Mouse (Mus musculus): Measurements from ENCODE around the gene Kif5a.
"Not testable (repeated sequence)": the region's sequence is repeated elsewhere in the genome, so short reads cannot be mapped to it uniquely, and the experiment has no call there.

Gene Kif5a

DNA sequence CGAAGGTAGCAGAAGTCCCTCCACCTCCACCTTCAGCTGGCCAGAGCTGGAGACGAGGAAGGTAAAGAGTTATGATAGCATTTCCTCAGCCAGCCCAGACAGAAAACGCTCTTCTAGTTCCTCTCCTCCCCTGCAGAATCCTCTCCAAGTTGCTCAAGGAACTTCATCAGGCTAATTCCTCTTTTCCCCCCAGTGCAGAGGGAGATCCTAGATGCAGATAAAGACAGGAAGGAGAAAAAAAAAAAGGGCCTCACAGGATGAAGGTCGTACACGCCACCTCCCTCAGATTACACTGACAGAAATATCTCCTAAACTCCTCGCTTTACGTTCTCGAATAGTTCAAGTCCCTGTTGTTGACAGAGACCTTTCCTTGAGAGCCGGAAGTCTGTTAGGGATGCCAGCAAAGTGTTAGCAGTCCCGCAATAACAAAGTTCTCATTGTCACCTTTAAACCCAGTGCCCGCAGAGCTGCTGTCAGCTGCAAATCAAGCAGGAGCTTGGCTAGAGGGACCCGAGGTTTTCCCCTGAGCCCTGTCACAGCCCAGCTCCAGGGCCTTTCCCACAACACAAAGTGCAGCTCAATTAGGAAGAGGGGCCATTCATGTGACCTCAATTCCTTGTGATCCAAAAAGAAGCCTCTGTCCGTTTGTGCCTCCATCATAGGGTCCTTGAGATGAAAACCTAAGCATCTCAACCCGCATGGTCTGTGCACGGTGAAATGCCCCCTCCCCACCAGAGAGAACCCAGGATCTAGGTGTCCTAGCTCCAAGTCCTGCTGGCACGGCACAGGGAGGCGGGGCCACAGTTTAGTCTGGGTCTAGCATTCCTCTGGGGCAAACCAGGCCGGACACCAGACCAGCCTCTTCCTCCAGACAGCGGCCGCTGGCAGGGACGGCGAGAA, 68.5 kb downstream of the Kif5a start:
- in situ Hi-C loops (cut with MboI, MseI) = no loop called here

DNA sequence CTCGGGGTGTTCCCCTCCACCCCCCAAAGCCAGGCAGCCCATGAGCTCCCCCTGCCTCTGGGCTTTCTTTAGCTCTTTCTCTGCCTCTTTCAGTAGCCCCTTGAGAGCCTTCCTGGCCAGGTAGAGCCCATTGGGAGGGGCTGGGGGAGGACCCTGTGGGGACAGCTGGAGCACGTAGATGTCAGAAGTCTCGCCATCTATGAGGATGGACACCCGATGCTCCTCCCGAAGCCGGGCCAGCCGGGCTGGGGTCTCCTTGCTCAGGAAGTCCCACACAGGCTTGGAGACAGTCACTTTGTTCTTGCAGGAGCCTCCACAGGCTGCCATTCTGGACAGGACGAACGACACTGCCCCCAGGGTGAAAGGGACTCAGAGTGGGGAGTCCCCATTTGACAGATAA, 70.1 kb downstream of the Kif5a start:
- in situ Hi-C loops (cut with MboI, MseI) = no loop called here

DNA sequence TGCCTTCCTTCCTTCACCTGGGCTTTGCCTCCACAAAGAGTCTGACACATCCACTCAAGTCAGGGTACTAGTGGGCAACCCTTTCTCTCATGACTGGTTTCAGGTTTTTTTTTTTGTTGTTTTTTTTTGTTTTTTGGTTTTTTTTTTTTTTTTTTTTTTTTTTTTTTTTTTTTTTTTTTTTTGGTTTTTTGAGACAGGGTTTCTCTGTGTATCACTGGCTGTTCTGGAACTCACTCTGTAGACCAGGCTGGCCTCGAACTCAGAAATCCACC, 71.2 kb downstream of the Kif5a start:
- in situ Hi-C loops (cut with MboI, MseI) = not testable (repeated sequence)

DNA sequence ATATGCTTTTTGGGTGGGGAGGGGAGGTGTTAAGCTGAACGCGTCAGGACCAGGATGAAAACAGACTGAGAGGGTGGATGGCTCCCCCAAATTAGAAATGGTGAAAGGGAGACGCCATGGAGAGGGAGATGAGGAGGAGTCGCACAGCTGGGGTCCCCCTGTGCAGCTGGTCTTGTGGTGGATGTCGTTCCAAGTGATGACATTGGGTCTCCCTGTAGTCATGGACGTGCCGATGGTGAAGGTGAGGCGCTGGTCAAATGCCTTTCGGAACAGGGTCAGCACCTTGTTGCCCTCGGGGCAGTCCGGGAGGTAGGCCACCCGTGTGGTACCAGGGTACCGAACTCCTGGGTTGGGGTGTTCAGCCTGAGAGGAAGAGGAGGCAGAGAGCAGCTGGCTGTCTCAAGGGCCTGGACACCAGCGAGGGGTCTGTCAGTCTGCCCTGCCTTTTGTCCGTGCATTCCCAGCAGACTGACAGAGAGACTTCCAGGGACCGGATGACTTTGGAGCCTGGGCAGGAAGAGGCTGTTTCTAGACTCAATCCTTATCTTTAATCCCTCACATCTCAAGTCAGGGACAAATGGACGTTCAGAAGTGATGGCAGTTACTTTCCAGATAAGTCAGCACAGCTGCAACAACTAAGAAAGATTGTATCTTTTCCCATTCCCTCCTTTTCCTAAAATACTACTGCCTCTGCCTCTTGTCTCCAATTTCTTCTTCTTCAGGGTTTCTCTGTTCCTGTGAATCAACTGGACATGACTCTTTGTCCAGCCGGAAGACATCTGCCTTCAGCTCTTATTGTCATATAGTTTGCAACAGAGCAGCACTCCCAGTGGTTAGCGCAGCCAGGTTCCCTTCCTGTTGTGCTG, 71.7 kb downstream of the Kif5a start:
- in situ Hi-C loops (cut with MboI, MseI) = no loop called here

DNA sequence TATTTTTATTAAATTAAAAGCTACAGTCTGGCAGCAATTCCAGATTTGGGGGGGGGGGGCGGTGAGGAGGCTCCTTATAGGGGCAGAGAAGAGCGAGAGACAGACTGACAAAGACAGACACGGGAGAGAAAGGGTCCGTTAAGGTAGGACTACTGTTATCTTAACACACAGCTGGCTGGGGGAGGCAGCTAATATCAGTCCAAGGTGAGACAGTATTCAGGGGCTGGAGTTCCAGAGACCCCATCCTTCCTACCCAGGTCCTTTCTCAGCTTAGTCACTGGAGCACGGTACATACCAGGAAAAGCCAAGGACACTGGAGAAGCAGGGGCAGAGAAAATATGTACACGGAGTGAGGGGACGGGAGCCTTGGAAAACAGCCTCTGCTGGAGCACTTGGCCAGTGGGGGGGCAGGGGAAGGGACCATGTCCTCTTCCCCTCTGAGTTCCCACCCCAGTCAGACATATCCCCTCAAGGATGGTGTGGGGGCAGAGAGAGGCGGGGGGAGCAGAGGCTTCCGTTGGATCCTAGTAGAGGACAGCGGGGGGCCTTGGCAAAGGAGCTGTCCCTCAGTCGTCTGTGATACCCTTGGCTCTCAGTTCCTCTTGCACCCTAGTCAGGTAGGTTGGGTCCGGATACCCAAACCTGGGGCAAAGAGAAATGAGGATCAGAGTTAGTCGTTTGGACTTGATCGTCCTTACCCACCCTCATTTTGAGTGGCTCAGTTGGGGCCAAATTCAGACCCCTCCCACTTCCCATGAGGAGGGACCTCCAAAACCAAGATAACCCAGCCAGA, 72.6 kb downstream of the Kif5a start:
- in situ Hi-C loops (cut with MboI, MseI) = no loop called here

DNA sequence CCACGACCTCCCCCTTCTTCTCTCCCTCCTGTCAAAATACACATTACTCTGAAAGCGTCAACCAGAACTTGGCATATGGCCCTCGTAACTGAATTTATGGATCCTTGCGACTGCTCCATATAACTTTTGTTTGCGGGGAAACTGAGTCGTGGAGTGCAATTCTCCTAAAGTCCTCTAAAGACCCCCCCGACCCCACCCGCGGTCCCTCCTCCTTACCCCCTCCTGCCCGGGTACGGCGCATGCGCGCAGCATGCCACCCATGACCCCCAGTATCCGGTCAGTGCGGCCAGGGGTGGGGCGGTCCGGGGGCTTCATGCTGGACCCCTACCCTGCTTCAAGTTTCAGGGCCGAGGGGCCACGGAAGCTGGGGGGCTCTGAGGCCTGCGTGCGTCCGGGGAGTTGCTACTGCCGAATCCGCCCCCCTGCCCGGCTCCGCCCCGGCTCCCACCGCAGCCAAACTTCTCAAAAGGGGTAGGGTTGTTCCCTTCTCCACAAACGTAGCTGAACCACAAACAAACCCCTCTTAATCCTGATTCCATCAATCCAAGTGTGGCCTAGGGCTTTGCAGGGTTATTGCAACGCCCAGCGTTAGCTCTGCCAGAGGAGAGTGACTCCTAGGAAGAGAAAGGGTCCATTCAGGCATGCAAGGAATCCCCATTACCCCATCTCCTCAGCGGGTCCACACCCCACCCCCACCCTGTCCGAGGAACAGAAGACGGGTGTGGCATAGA, 73.3 kb downstream of the Kif5a start, which contains the start of gene Arhgef25:
Arhgef25 (minus strand) TSS at position 433 of the 731 bp plus-strand sequence.
- in situ Hi-C loops (cut with MboI, MseI) = loop anchor here (5.0 to 10.0 kb wide), 2 partner anchors 142 to 145 kb away; no protein-coding TSS in a partner anchor

DNA sequence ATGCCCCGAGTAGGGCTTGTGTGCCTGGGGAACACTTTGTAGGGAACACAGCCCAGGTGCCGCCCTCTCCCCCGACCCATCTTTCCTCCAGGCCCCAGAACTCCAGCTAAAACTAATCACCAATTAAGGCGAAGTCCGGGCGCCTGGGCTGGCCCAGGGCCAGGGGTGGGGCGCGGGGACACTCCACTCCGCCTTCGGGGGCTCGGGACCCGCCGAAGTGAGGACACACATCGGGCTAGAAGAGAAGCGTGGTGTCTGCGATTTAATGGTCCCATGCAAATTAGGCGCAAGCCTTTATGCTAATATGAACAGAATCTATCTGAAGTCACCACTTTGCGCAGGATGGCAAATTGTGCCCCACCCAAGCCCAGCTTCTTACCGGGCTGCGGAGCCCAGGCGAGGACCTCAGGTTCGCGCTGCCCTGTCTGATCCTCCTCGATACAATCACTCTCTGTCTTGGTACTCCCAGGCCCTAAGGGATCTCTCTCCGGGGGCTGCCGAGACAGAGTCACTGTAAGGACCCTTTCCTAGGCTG, 74.0 kb downstream of the Kif5a start:
- in situ Hi-C loops (cut with MboI, MseI) = loop anchor here (5.0 to 10.0 kb wide), 2 partner anchors 143 to 146 kb away; no protein-coding TSS in a partner anchor

DNA sequence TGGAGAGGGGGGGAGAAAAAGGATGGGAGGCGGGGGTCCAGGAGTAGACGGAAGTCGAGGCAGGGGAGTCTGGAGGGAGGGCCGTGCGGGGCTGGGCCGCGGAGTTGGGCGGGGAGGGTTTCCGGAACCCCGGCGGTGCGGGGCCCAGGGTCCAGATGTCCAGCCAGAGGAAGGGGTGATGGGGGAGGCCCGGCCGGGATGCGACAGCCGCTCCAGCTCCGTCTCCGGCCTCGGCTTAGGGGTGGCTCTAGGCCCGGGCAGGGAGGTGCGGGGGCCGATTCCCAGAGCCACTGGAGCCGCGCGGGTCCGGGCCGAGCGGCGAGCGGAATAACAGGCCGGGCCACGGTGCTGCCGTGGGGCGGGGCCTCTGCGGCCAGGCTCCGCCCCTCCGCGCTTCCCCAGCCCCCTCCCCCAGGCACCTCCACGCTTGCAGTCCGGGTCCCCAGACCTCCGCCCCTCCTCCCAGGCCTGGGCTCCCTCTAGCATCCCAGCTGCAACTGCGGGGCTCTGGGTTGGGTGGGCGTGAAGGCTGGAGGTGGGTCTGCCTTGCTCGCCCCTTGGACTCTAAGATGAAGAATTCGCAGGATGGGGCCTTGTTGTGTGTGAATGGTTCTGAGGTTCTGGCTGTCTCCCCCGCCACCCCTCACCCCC, 74.6 kb downstream of the Kif5a start:
- in situ Hi-C loops (cut with MboI, MseI) = loop anchor here (5.0 to 10.0 kb wide), 2 partner anchors 144 to 146 kb away; no protein-coding TSS in a partner anchor

DNA sequence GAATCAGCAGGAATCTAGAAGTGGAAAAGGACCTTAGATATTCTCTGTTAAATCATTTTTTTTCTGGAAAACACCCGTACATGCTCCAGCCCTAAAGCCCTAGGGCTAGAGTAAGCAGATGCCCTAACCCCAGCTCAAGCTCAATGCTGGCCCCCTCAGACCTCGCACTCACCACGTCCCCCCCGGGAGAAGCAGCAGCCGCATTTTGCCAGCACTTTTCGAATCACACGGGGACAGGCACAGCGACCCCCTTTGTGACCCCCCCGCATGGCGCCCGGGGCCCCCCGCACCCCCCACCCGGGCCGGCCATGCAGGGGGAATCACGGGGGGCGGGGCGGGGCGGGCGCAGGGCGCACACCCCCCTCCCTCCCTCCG, 75.1 kb downstream of the Kif5a start:
- in situ Hi-C loops (cut with MboI, MseI) = loop anchor here (5.0 to 10.0 kb wide), 2 partner anchors 144 to 147 kb away; no protein-coding TSS in a partner anchor

DNA sequence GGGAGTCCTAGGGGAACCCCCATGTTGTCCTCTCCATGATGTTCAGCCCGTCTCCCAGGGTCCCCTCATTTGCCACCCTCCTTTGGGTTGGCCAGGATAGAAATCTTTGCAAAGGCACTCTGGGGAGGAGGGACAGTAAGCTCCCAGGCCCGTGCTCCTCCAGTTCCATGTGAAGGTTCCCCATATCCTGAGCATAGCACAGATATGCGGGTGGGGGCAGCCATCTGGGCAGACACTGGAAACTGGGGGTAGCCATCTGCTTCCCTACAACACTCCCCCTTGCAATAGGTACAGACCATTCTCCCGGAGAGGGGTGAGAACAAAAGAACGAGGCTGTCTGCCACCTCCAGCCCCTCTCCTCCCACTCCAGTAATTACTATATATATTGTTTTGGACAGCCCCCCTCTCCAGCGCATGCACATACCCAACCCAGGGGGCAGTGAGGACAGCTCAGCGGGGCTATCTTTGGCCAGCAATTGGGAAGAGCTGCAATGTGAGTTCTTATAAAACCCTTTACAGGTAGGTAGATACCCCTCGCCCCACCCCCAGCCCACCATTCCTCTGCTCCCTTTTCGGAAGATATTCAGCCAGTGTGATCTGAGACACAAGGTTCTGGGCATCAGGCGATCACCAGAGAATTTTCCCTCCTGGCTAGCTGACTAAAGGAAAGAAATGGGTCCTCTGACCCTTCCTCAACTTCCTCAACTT, 75.6 kb downstream of the Kif5a start:
- in situ Hi-C loops (cut with MboI, MseI) = loop anchor here (5.0 to 10.0 kb wide), 2 partner anchors 145 to 147 kb away; no protein-coding TSS in a partner anchor

DNA sequence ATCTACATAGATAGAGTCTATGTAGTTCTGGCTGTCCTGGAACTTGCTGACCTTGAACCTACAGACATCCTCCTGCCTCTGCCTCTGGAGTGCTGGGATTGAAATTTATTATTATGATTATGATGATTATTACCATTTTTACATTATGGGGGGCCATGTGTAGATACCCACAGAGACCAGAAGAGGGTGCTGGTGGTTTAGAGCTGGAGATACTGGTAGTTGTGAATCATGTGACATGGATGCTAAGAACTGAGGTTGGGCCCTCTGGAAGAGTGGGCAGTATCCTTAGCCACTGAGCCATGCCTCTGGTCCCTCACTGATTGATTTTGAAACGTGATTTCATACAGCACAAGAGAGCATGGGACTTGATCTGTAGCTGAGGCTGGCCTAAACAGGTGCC, 76.7 kb downstream of the Kif5a start:
- in situ Hi-C loops (cut with MboI, MseI) = loop anchor here (5.0 to 10.0 kb wide), 2 partner anchors 146 to 148 kb away; no protein-coding TSS in a partner anchor

DNA sequence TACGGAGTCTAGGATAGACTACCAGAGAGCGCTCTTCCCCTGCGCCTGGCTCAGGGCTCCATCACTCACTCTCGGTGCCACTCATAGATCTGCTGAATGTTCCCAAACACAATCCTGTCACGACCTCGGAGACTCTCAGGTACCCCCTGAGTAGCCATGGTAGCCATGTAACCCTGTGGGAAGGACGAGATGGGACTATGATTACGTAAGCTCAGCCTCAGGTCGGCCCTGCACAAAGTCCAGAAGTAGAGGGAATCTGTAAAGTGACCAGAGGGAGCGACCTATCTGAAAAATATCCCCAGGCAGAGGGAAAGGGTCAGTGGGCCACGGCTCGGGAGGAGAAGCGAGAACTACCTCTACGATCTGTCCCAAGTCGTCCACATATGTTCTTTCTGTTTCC, 77.6 kb downstream of the Kif5a start:
- in situ Hi-C loops (cut with MboI, MseI) = loop anchor here (5.0 to 10.0 kb wide), 2 partner anchors 147 to 149 kb away; no protein-coding TSS in a partner anchor

DNA sequence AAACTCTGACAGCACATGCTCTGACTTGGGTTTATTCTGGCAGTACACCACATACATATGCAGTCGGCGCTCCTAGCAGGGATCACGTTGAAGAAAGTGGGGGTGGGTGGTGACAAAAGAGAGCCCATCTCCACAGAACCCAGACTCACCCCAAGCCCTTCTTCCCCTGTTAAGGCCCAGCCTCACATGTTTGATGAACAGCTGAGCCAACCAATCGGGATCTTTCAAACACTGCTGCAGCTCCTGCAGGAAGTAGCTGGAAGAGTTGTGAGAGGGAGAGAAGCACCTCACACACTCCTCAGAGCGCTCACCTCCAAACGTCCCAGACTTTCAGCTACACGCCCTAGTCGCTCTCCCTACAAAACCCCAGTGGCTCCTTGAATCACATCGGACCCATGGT, 78.0 kb downstream of the Kif5a start:
- in situ Hi-C loops (cut with MboI, MseI) = loop anchor here (5.0 to 10.0 kb wide), 2 partner anchors 147 to 150 kb away; no protein-coding TSS in a partner anchor

DNA sequence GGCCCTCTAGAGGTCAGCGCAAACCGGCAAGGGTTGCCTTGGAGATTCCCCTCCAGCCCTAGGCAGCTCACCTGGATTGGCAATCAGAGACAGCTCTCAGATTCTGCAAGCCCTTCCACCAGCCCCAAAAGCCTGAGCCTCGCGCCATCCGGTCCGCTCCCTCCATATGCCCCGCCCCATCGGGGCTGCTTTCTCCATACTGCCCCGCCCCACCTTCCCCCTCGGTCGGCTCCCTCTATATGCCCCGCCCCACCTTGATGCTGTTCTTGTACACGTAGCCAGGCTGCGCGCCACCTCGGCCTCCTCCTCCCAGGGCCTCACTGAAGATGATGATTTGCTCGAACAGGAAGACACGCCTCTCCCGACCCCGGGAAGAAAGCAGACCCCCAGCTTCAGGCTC, 79.4 kb downstream of the Kif5a start:
- in situ Hi-C loops (cut with MboI, MseI) = loop anchor here (5.0 to 10.0 kb wide), 2 partner anchors 129 to 151 kb away; partner anchors contain the start of gene Mars (in 1 of the 2)

DNA sequence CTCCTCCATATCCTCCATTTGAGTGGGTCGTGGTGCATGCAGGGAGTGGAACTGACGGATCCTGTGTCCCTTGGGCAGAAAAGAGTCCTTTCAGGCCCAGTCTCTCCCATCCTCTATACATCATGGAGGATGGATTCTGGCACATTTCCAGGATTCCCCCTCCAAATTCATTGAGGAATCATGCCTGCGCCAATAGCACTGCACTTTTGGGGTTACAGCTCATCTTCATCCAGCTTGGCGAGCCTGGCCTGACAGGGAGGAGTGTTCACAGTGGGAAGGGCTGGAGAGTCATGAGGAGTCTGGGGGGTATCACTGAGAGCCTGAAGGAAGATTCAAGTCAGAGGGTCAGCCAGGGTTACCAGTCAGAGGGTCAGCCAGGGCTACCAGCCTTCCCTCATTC, 80.5 kb downstream of the Kif5a start:
- in situ Hi-C loops (cut with MboI, MseI) = loop anchor here (5.0 to 10.0 kb wide), 2 partner anchors 130 to 152 kb away; partner anchors contain the start of gene Mars (in 1 of the 2)

DNA sequence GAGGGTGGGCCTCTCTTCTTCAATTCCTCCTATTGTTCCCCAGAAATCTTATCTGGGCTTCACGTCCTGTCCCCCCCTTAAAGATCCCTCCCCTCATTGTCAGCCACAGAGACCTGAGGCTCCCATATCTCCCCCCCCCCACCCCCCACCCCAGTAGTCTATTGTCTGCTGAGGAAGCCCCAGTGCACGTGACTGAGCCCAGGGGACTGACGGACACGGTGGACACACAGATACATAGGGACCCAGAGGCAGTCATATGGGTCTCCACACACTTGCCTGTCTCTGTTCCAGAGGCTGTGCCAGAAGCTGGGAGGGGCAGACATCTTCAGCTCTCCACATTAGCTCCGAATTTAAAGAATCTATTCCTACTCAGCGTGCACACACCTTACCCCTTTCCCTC, 81.6 kb downstream of the Kif5a start:
- in situ Hi-C loops (cut with MboI, MseI) = loop anchor here (5.0 to 10.0 kb wide), 2 partner anchors 131 to 153 kb away; partner anchors contain the start of gene Mars (in 1 of the 2)

DNA sequence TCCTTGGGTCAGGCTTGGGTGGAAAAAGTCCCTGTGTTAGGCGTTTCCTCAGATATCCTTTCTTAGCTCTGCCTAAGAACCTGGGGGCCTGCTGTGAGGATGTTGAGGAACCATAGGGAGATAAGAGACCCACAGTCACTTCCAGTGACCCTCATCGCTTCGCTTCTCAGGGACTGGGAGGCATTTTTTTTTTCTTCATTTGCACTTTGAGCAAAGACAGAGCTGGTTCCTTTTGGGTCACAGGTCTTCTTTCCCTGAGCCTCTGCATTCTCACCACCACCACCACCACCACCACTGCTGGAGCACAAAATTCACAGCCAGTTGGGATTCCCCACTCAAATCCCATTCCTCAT, 82.5 kb downstream of the Kif5a start:
- in situ Hi-C loops (cut with MboI, MseI) = loop anchor here (5.0 to 10.0 kb wide), 2 partner anchors 132 to 154 kb away; partner anchors contain the start of gene Mars (in 1 of the 2)

DNA sequence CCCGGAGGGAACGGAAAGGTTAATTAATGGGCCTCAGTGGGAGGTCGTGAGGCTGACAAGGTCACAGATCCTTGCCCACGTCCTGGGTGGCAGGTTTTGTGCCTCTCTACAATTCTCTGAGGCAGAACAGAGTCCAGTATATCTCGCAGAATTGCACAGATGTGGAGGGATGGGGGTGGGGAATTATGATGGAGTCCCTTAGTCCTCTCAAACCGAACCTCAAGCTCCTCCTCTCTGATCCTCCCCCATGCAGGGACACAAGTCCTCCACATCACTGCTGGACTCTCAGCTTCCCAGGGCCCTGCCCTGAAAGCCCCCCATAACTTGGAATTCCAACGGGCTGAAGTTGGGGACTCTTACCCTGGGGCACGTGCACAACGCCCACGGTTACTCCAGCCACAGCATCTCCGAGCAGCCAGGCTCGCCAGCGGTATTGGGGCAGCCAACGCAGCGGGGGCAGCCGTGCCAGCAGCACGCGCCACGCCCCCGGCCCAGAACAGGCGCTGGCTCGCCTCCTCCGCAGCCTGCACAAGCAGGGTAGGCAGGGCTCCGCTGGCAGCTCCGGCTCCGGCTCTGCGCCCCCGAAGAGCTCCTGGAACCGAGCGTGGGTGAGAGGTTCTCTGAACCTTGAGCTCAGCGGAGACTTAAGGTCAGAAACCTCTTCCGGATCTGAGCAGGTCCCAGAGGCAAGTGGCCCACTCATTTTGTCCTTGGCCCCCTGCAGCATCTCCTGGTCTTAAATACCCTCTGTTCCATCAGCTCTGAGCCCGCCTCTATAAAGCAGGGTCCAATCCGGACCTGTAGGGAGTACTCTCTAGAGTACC, 83.1 kb downstream of the Kif5a start, which contains the start of gene Slc26a10:
Slc26a10 (minus strand) TSS at position 775 of the 824 bp plus-strand sequence.
- in situ Hi-C loops (cut with MboI, MseI) = loop anchor here (5.0 to 10.0 kb wide), 3 partner anchors 52 to 155 kb away; partner anchors contain the start of gene Mars (in 1 of the 2)

Measured in T-helper 17 cell (primary cell).